Mouse (Mus musculus) layer of hippocampus, postnatal 14 days (tissue): ENCODE data around the gene Akr1b10. TPM values are rescaled to one million over a fixed set of nuclear protein-coding genes. Genes with fewer than 3 reads are reported as not detected.

Experiments
- total RNA-seq, 2 experiments: library from RNA; stranded (reverse); gene quantifications; 2 replicates each; pipeline ENCODE4 v1.2.3; 2021

The Akr1b10 gene
- total RNA-seq, 2 experiments from 2014 or later: 23.2 to 26.3 TPM

Other genes with a start within 250 kb of the Akr1b10 start
- 10 to 100 TPM; 45.7 to 45.9 TPM for gene Slc35b4, start 207.1 kb upstream of the Akr1b10 start, total RNA-seq
- 10 to 100 TPM; 39.7 to 42.0 TPM for gene Akr1b3, start 66.7 kb upstream of the Akr1b10 start, total RNA-seq
- 1 to 10 TPM in 1 of 2 experiments, under 1 TPM in 1; 0.67 to 1.0 TPM for gene Akr1b8, start 30.1 kb upstream of the Akr1b10 start, total RNA-seq
- gene Akr1b7, start 28.1 kb downstream of the Akr1b10 start, total RNA-seq: not detected
- 10 to 100 TPM; 70.2 to 75.5 TPM for gene Bpgm, start 92.0 kb downstream of the Akr1b10 start, total RNA-seq
- gene Cald1, start 214.3 kb downstream of the Akr1b10 start, total RNA-seq: 10 to 100 TPM; 31.5 to 43.3 TPM